Mouse (Mus musculus) embryonic facial prominence, embryonic 13.5 days (tissue): ENCODE data around the gene Ferd3l. TPM values are rescaled to one million over a fixed set of nuclear protein-coding genes. Genes with fewer than 3 reads are reported as not detected.

Source experiments
- ATAC-seq: fragments of 200-750 bp; cut with Nextera tagmentation; 2 replicates; pipeline ENCODE4 v1.8.0; 2017; ENCODE audit warnings: low read depth; ENCODE audit not compliant: insufficient number of reproducible peaks, insufficient read depth, low FRiP score, low TSS enrichment
- H3K27ac ChIP-seq: fragments of 300-500 bp; sonication (generic); 2 replicates; pipeline ENCODE4 v1.5.1; 2015; ENCODE audit warnings: moderate library complexity, mild to moderate bottlenecking, inconsistent platforms
- H3K27me3 ChIP-seq: fragments of 300-500 bp; sonication (generic); 2 replicates; pipeline ENCODE4 v1.6.1; 2015; ENCODE audit warnings: mild to moderate bottlenecking, inconsistent platforms
- H3K36me3 ChIP-seq: fragments of 300-500 bp; sonication (generic); 2 replicates; pipeline ENCODE4 v1.6.1; 2015; ENCODE audit warnings: mild to moderate bottlenecking, inconsistent platforms
- H3K4me1 ChIP-seq: fragments of 300-500 bp; sonication (generic); 2 replicates; pipeline ENCODE4 v1.6.1; 2015; ENCODE audit warnings: inconsistent platforms
- H3K4me2 ChIP-seq: fragments of 300-500 bp; sonication (generic); 2 replicates; pipeline ENCODE4 v1.6.1; 2015; ENCODE audit warnings: moderate library complexity, mild to moderate bottlenecking, inconsistent platforms
- H3K4me3 ChIP-seq: fragments of 300-500 bp; sonication (generic); 2 replicates; pipeline ENCODE4 v1.5.1; 2015; ENCODE audit warnings: mild to moderate bottlenecking, inconsistent platforms
- H3K9ac ChIP-seq: fragments of 300-500 bp; sonication (generic); 2 replicates; pipeline ENCODE4 v1.6.1; 2015; ENCODE audit warnings: mild to moderate bottlenecking, inconsistent platforms
- H3K9me3 ChIP-seq: fragments of 300-500 bp; sonication (generic); 2 replicates; pipeline ENCODE4 v1.6.1; 2016; ENCODE audit warnings: inconsistent platforms
- WGBS: fragments of 180-500 bp; shearing (Covaris S2); methylation state at CpG from one replicate; pipeline ENCODE4 v1.1.7; 2015; ENCODE audit warnings: mixed read lengths; 5-methylcytosine and 5-hydroxymethylcytosine counted together
- polyA plus RNA-seq: library from polyadenylated mRNA; unstranded; fragments of >200 nt; fragmentation: Nextera tagmentation; extraction: Ambion mirVana; gene quantifications from 2 replicates; pipeline ENCODE4 v1.2.1, GENCODE M21; 2015

Gene Ferd3l
- polyA plus RNA-seq, 1 experiment from 2014 or later: not detected

GRCm38 (mm10) chr12:33958241-33959194, 30.3 kb downstream of the Ferd3l start:
- H3K4me3 ChIP-seq: peak overlapping the region; percentile 90
- H3K27me3 ChIP-seq: peaks cover 24% of the 10 kb centered on the region
- ATAC-seq: 0 out of 2 replicates have a peak, but pooled peaks have one; percentile 13

GRCm38 (mm10) chr12:33959206-33959605, 31.0 kb downstream of the Ferd3l start:
- under 1% methylated on average over 6 of the region's 6 CpGs for WGBS
- H3K27me3 ChIP-seq: peaks cover 25% of the 10 kb centered on the region
- peaks cover 27% of the 10 kb centered on the region for H3K4me1 ChIP-seq
- H3K4me2 ChIP-seq: peak overlapping the region; percentile 76
- H3K9me3 ChIP-seq: no peaks in the 10 kb centered on the region
- peak overlapping the region; percentile 99 for H3K27ac ChIP-seq
- H3K36me3 ChIP-seq: no peaks in the 10 kb centered on the region
- ATAC-seq: no peak
- H3K9ac ChIP-seq: peak overlapping the region; percentile 100
- peak overlapping the region; percentile 90 for H3K4me3 ChIP-seq

More at GRCm38 (mm10) chr12:33958241-33959194, 30.3 kb downstream of the Ferd3l start:
- Histone ChIP-seq H3K27ac (peak overlapping the region; percentile 99), H3K4me2 (peak overlapping the region; percentile 76), H3K4me1 (peaks cover 26% of the 10 kb centered on the region), H3K36me3 (no peaks in the 10 kb centered on the region), H3K9me3 (no peaks in the 10 kb centered on the region), H3K9ac (peak overlapping the region; percentile 100)
- under 1% methylated on average over 48 of the region's 56 CpGs for WGBS

- peaks cover 33% of the 10 kb centered on the region for H3K4me1 ChIP-seq
- no peaks in the 10 kb centered on the region for H3K36me3 ChIP-seq
- H3K27ac ChIP-seq: peak overlapping the region; percentile 87
- peak overlapping the region; percentile 56 for H3K4me2 ChIP-seq
- H3K4me3 ChIP-seq: peak overlapping the region; percentile 90
- H3K9ac ChIP-seq: peak overlapping the region; percentile 83
- H3K27me3 ChIP-seq: peaks cover 28% of the 10 kb centered on the region
- ATAC-seq: no peak
- 3% methylated on average over 3 of the region's 3 CpGs for WGBS
- H3K9me3 ChIP-seq: no peaks in the 10 kb centered on the region
Measured at GRCm38 (mm10) chr12:33959846-33960245, 31.6 kb downstream of the Ferd3l start.

GRCm38 (mm10) chr12:33961013-33961412, 32.8 kb downstream of the Ferd3l start:
- WGBS: 7% methylated on average over 5 of the region's 5 CpGs
- peak overlapping the region; percentile 91 for H3K9ac ChIP-seq
- H3K4me1 ChIP-seq: peaks cover 37% of the 10 kb centered on the region
- ATAC-seq: no peak
- H3K4me2 ChIP-seq: peak overlapping the region; percentile 76
- peak overlapping the region; percentile 90 for H3K4me3 ChIP-seq
- peaks cover 21% of the 10 kb centered on the region for H3K27me3 ChIP-seq
- no peaks in the 10 kb centered on the region for H3K36me3 ChIP-seq
- no peaks in the 10 kb centered on the region for H3K9me3 ChIP-seq
- H3K27ac ChIP-seq: peak overlapping the region; percentile 98

GRCm38 (mm10) chr12:33962118-33962772, 34.0 kb downstream of the Ferd3l start:
- Histone ChIP-seq H3K9ac (peak overlapping the region; percentile 91), H3K4me1 (peaks cover 45% of the 10 kb centered on the region), H3K36me3 (no peaks in the 10 kb centered on the region), H3K9me3 (no peaks in the 10 kb centered on the region), H3K4me3 (peak overlapping the region; percentile 90), H3K27ac (peak overlapping the region; percentile 98), H3K4me2 (peak overlapping the region; percentile 76), H3K27me3 (peaks cover 26% of the 10 kb centered on the region)
- ATAC-seq: no peak
- WGBS: 2% methylated on average over 17 of the region's 17 CpGs

- Histone ChIP-seq H3K27me3 (peaks cover 26% of the 10 kb centered on the region), H3K4me1 (peaks cover 50% of the 10 kb centered on the region), H3K9me3 (no peaks in the 10 kb centered on the region), H3K9ac (peak overlapping the region; percentile 91), H3K4me3 (peak overlapping the region; percentile 90), H3K36me3 (no peaks in the 10 kb centered on the region), H3K4me2 (peak overlapping the region; percentile 76), H3K27ac (peak overlapping the region; percentile 98)
- WGBS: 5% methylated on average over 9 of the region's 9 CpGs
- no peak for ATAC-seq
Measured at GRCm38 (mm10) chr12:33962773-33963130, 34.5 kb downstream of the Ferd3l start.

GRCm38 (mm10) chr12:33963671-33964369, 35.6 kb downstream of the Ferd3l start:
- Histone ChIP-seq H3K4me3 (peak overlapping the region; percentile 90), H3K27ac (peak overlapping the region; percentile 98), H3K4me2 (peak overlapping the region; percentile 76), H3K36me3 (no peaks in the 10 kb centered on the region), H3K27me3 (peaks cover 26% of the 10 kb centered on the region), H3K9ac (peak overlapping the region; percentile 91), H3K4me1 (peaks cover 60% of the 10 kb centered on the region), H3K9me3 (no peaks in the 10 kb centered on the region)
- no peak; the same call in 1 of the 2 replicates for ATAC-seq
- WGBS: 3% methylated on average over 15 of the region's 15 CpGs

GRCm38 (mm10) chr12:33964427-33964826, 36.2 kb downstream of the Ferd3l start:
- peak overlapping the region; percentile 91 for H3K9ac ChIP-seq
- peak overlapping the region; percentile 21 for H3K4me3 ChIP-seq
- H3K4me2 ChIP-seq: peak overlapping the region; percentile 76

GRCm38 (mm10) chr12:33965661-33966360, 37.6 kb downstream of the Ferd3l start:
- Histone ChIP-seq H3K4me3 (peak overlapping the region; percentile 43), H3K36me3 (no peaks in the 10 kb centered on the region), H3K9me3 (no peaks in the 10 kb centered on the region), H3K27ac (peak overlapping the region; percentile 96), H3K4me1 (peaks cover 62% of the 10 kb centered on the region), H3K27me3 (peaks cover 29% of the 10 kb centered on the region), H3K4me2 (peak overlapping the region; percentile 76), H3K9ac (peak overlapping the region; percentile 79)
- 3% methylated on average over 5 of the region's 5 CpGs for WGBS
- ATAC-seq: no peak

More at GRCm38 (mm10) chr12:33964427-33964826, 36.2 kb downstream of the Ferd3l start:
- no peaks in the 10 kb centered on the region for H3K36me3 ChIP-seq
- H3K9me3 ChIP-seq: no peaks in the 10 kb centered on the region
- peak overlapping the region; percentile 98 for H3K27ac ChIP-seq
- H3K4me1 ChIP-seq: peaks cover 62% of the 10 kb centered on the region
- WGBS: 9% methylated on average over 2 of the region's 2 CpGs
- peaks cover 26% of the 10 kb centered on the region for H3K27me3 ChIP-seq
- no peak for ATAC-seq

GRCm38 (mm10) chr12:33966490-33967415, 38.5 kb downstream of the Ferd3l start:
- ATAC-seq: no peak

More at GRCm38 (mm10) chr12:33966490-33967415, 38.5 kb downstream of the Ferd3l start:
- Histone ChIP-seq H3K27me3 (peaks cover 31% of the 10 kb centered on the region), H3K36me3 (no peaks in the 10 kb centered on the region), H3K27ac (peak overlapping the region; percentile 96), H3K4me3 (peak overlapping the region; percentile 43), H3K4me2 (peak overlapping the region; percentile 76), H3K9me3 (no peaks in the 10 kb centered on the region), H3K4me1 (peaks cover 62% of the 10 kb centered on the region), H3K9ac (peak overlapping the region; percentile 79)
- under 1% methylated on average over 35 of the region's 35 CpGs for WGBS
